8 mouse cellular contexts compared by ENCODE assay signal in the genomic region with DNA sequence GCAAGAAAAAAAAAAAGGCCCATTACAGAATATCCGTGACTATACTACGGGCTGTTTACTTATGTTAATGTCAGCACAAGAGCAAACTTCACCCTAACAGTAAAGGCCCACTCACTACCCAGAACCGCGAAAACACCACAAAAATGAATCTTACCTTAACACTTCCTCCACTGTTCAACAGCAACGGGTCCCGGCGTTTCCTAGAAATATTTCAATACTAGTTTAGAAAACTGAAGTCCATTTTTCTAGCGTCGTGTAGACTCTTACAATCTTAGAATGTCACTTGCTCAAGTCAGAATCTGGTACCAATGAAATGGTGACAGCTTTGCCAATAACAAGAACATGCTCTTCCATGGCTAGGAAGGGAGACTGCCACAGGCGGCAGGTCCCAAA.
DNase-seq lines count a peak whose midpoint lies in the region; ATAC-seq and TF ChIP-seq lines count a peak whose summit lies in the region.

No protein-coding gene starts in this region.

- no peak for TF ChIP-seq CTCF in gastrocnemius, adult 2 months (IDR thresholded peaks at IDR 0.05)
- no peak for TF ChIP-seq CTCF in C2C12 (IDR thresholded peaks at IDR 0.05; ENCODE audit: control insufficient read depth, insufficient read depth, insufficient read length)

- H3K9me3 ChIP-seq in forebrain, embryonic 12.5 days: no peaks in the 10 kb centered on the region
- no peaks in the 10 kb centered on the region for H3K9me3 ChIP-seq in liver, embryonic 12.5 days (replicated peaks)

- no peak for DNase-seq in gastrocnemius, adult 2 months
- DNase-seq in gastrocnemius, postnatal 25 days: no peak
- no peak for DNase-seq in B cell, adult 2 months
- no peak for DNase-seq in adrenal gland, postnatal 4 days (ENCODE audit: low spot score in 2 of 2)
- DNase-seq in adrenal gland, adult 8-10 months: no peak

- peaks cover 18% of the 10 kb centered on the region for H3K4me1 ChIP-seq in forebrain, embryonic 12.5 days
- H3K4me1 ChIP-seq in liver, embryonic 12.5 days: peaks cover 29% of the 10 kb centered on the region

- H3K79me3 ChIP-seq in C2C12 (ENCODE audit: low read depth): peaks cover 16% of the 10 kb centered on the region

- intact Hi-C loops in gastrocnemius, adult 2 months (cut with DNase I): loop anchor here (5.0 to 10.0 kb wide), 2 partner anchors 120 to 333 kb away; partner anchors contain the start of gene Mettl14

- WGBS in forebrain, embryonic 12.5 days: 1% methylated on average over 10 of the region's 10 CpGs
- under 1% methylated on average over 10 of the region's 10 CpGs for WGBS in liver, embryonic 12.5 days (ENCODE audit: insufficient replicate concordance)

- no peak for ATAC-seq in forebrain, embryonic 12.5 days (ENCODE audit: low FRiP score)
- no peak for ATAC-seq in liver, embryonic 12.5 days

- H3K4me2 ChIP-seq in forebrain, embryonic 12.5 days: peak overlapping the region; percentile 66
- peak overlapping the region; percentile 85 for H3K4me2 ChIP-seq in liver, embryonic 12.5 days

- peak overlapping the region; percentile 96 for H3K27ac ChIP-seq in gastrocnemius, adult 2 months
- peak overlapping the region; percentile 98 for H3K27ac ChIP-seq in forebrain, embryonic 12.5 days
- peak overlapping the region; percentile 92 for H3K27ac ChIP-seq in liver, embryonic 12.5 days

- H3K79me2 ChIP-seq in C2C12 (ENCODE audit: control insufficient read depth, insufficient read depth): peaks cover 16% of the 10 kb centered on the region

- H3K27me3 ChIP-seq in C2C12 (ENCODE audit: control insufficient read depth, insufficient read depth, insufficient read length): no peaks in the 10 kb centered on the region
- no peaks in the 10 kb centered on the region for H3K27me3 ChIP-seq in forebrain, embryonic 12.5 days
- H3K27me3 ChIP-seq in liver, embryonic 12.5 days (replicated peaks): no peaks in the 10 kb centered on the region

- peak overlapping the region; percentile 83 for H3ac ChIP-seq in C2C12 (ENCODE audit: control insufficient read depth, insufficient read length, low read depth)

- H3K9ac ChIP-seq in forebrain, embryonic 12.5 days: peak overlapping the region; percentile 61
- H3K9ac ChIP-seq in liver, embryonic 12.5 days: peak overlapping the region; percentile 90

- H3K36me3 ChIP-seq in C2C12 (ENCODE audit: control insufficient read depth, insufficient read depth): peaks cover 30% of the 10 kb centered on the region
- H3K36me3 ChIP-seq in forebrain, embryonic 12.5 days (replicated peaks): peaks cover 12% of the 10 kb centered on the region; the same call in 1 of the 2 replicates
- H3K36me3 ChIP-seq in liver, embryonic 12.5 days: peaks cover 25% of the 10 kb centered on the region

- peak overlapping the region; percentile 96 for H3K4me3 ChIP-seq in gastrocnemius, adult 2 months
- H3K4me3 ChIP-seq in C2C12 (ENCODE audit: insufficient read depth, poor library complexity, severe bottlenecking): peak overlapping the region; percentile 84
- peak overlapping the region; percentile 63 for H3K4me3 ChIP-seq in forebrain, embryonic 12.5 days (replicated peaks)
- peak overlapping the region; percentile 84 for H3K4me3 ChIP-seq in liver, embryonic 12.5 days

TF ChIP-seq in C2C12, 6 proteins besides CTCF, POLR2A, EP300 and RAD21:
- TF ChIP-seq MYOD1 (IDR thresholded peaks at IDR 0.05; ENCODE audit: control insufficient read depth, insufficient read length, low read depth): no peak
- no peak for TF ChIP-seq USF1 (IDR thresholded peaks at IDR 0.05; ENCODE audit: low read depth)
- no peak for TF ChIP-seq MAX (IDR thresholded peaks at IDR 0.05)
- no peak for TF ChIP-seq FOSL1 (IDR thresholded peaks at IDR 0.05; ENCODE audit: insufficient read depth, low read length, poor library complexity, severe bottlenecking)
- no peak for TF ChIP-seq CEBPB (IDR thresholded peaks at IDR 0.05; ENCODE audit: low read depth)
- TF ChIP-seq MYOG (IDR thresholded peaks at IDR 0.05; ENCODE audit: control insufficient read depth, extremely low read depth, insufficient read length): no peak
